Mouse (Mus musculus): ENCODE data around the gene Dnajc17. TPM values are rescaled to one million over a fixed set of nuclear protein-coding genes. Genes with fewer than 3 reads are reported as not detected.

Dnajc17 gene
- polyA plus RNA-seq, 1 experiment from 2014 or later: 24.5 TPM

GRCm38 (mm10) chr2:119170282-119170681 lies 38.3 kb downstream of the Dnajc17 start:
- H3K9me3 ChIP-seq (replicated peaks): no peaks in the 10 kb centered on the region
- 0 out of 2 replicates have a peak, but pooled peaks cover 8% of the 10 kb centered on the region for H3K36me3 ChIP-seq
- peaks cover 54% of the 10 kb centered on the region for H3K27me3 ChIP-seq (ENCODE audit: low read depth, poor library complexity, severe bottlenecking)
- no peak overlapping the region for H3K4me3 ChIP-seq
- peaks cover 50% of the 10 kb centered on the region for H3K4me1 ChIP-seq
- DNase-seq (ENCODE audit: low spot score): no peak
- H3K27ac ChIP-seq (replicated peaks): no peak overlapping the region
- 84% methylated on average over 2 of the region's 2 CpGs for WGBS

- DNase-seq (ENCODE audit: low spot score): no peak
- Histone ChIP-seq H3K27me3 (ENCODE audit: low read depth, poor library complexity, severe bottlenecking) (peaks cover 68% of the 10 kb centered on the region), H3K27ac (replicated peaks) (peak overlapping the region; percentile 3; the same call in 1 of the 2 replicates), H3K36me3 (0 out of 2 replicates have a peak, but pooled peaks cover 8% of the 10 kb centered on the region), H3K9me3 (replicated peaks) (no peaks in the 10 kb centered on the region), H3K4me1 (peaks cover 28% of the 10 kb centered on the region), H3K4me3 (peak overlapping the region; percentile 69)
- 4% methylated on average over 26 of the region's 26 CpGs for WGBS
These were observed 40.7 kb downstream of the Dnajc17 start for GRCm38 (mm10) chr2:119167866-119168256.

GRCm38 (mm10) chr2:119166901-119167865 lies 41.4 kb downstream of the Dnajc17 start, which contains the start of gene Gchfr:
Gene Gchfr (plus strand): TSS chr2:119167773.
- peak within 1 kb of the TSS; percentile 69 for H3K4me3 ChIP-seq
- H3K27me3 ChIP-seq (ENCODE audit: low read depth, poor library complexity, severe bottlenecking): peaks cover 68% of the 10 kb centered on the region
- peaks cover 22% of the 10 kb centered on the region for H3K4me1 ChIP-seq
- 1% methylated on average over 60 of the region's 60 CpGs for WGBS
- H3K27ac ChIP-seq (replicated peaks): peak within 1 kb of the TSS; percentile 3; the same call in 1 of the 2 replicates
- 0 out of 2 replicates have a peak, but pooled peaks cover 4% of the 10 kb centered on the region for H3K36me3 ChIP-seq
- DNase-seq (ENCODE audit: low spot score): peak; percentile 75
- H3K9me3 ChIP-seq (replicated peaks): no peaks in the 10 kb centered on the region

- H3K4me3 ChIP-seq: no peak overlapping the region
- no peaks in the 10 kb centered on the region for H3K36me3 ChIP-seq
- H3K27me3 ChIP-seq (ENCODE audit: low read depth, poor library complexity, severe bottlenecking): peaks cover 68% of the 10 kb centered on the region
- DNase-seq (ENCODE audit: low spot score): no peak
- peaks cover 23% of the 10 kb centered on the region for H3K4me1 ChIP-seq
- no peaks in the 10 kb centered on the region for H3K9me3 ChIP-seq (replicated peaks)
- no peak overlapping the region for H3K27ac ChIP-seq (replicated peaks)
These were observed 43.2 kb downstream of the Dnajc17 start for GRCm38 (mm10) chr2:119165401-119165800.

- WGBS: 94% methylated on average over 4 of the region's 4 CpGs
- DNase-seq (ENCODE audit: low spot score): no peak
- no peak overlapping the region for H3K4me3 ChIP-seq
- no peaks in the 10 kb centered on the region for H3K9me3 ChIP-seq (replicated peaks)
- no peaks in the 10 kb centered on the region for H3K36me3 ChIP-seq
- H3K4me1 ChIP-seq: peaks cover 23% of the 10 kb centered on the region
- H3K27me3 ChIP-seq (ENCODE audit: low read depth, poor library complexity, severe bottlenecking): peaks cover 56% of the 10 kb centered on the region
- no peak overlapping the region for H3K27ac ChIP-seq (replicated peaks)
These were observed 44.6 kb downstream of the Dnajc17 start for GRCm38 (mm10) chr2:119163999-119164398.

GRCm38 (mm10) chr2:119163135-119163534 lies 45.5 kb downstream of the Dnajc17 start:
- no peak for DNase-seq (ENCODE audit: low spot score)
- peaks cover 47% of the 10 kb centered on the region for H3K27me3 ChIP-seq (ENCODE audit: low read depth, poor library complexity, severe bottlenecking)
- peaks cover 23% of the 10 kb centered on the region for H3K4me1 ChIP-seq
- H3K27ac ChIP-seq (replicated peaks): no peak overlapping the region
- H3K9me3 ChIP-seq (replicated peaks): no peaks in the 10 kb centered on the region
- no peaks in the 10 kb centered on the region for H3K36me3 ChIP-seq
- no peak overlapping the region for H3K4me3 ChIP-seq
- WGBS: 82% methylated on average over 3 of the region's 3 CpGs

- Histone ChIP-seq H3K27me3 (ENCODE audit: low read depth, poor library complexity, severe bottlenecking) (peaks cover 28% of the 10 kb centered on the region), H3K27ac (replicated peaks) (0 out of 2 replicates have a peak overlapping the region, but pooled peaks have one; percentile 55), H3K4me1 (peaks cover 11% of the 10 kb centered on the region), H3K4me3 (no peak overlapping the region), H3K9me3 (replicated peaks) (no peaks in the 10 kb centered on the region), H3K36me3 (no peaks in the 10 kb centered on the region)
- WGBS: 36% methylated on average over 2 of the region's 2 CpGs
- DNase-seq (ENCODE audit: low spot score): no peak
These were observed 47.3 kb downstream of the Dnajc17 start for GRCm38 (mm10) chr2:119161247-119161646.

- Histone ChIP-seq H3K27me3 (ENCODE audit: low read depth, poor library complexity, severe bottlenecking) (no peaks in the 10 kb centered on the region), H3K27ac (replicated peaks) (no peak overlapping the region), H3K36me3 (peaks cover 23% of the 10 kb centered on the region), H3K4me1 (peaks cover 24% of the 10 kb centered on the region), H3K9me3 (replicated peaks) (no peaks in the 10 kb centered on the region), H3K4me3 (no peak overlapping the region)
- DNase-seq (ENCODE audit: low spot score): no peak
These were observed 50.8 kb downstream of the Dnajc17 start for GRCm38 (mm10) chr2:119157836-119158235.

- under 1% methylated on average over 57 of the region's 57 CpGs for WGBS
- Histone ChIP-seq H3K4me1 (peaks cover 24% of the 10 kb centered on the region), H3K27me3 (ENCODE audit: low read depth, poor library complexity, severe bottlenecking) (no peaks in the 10 kb centered on the region), H3K36me3 (peaks cover 32% of the 10 kb centered on the region), H3K4me3 (peak within 1 kb of the TSS; percentile 88), H3K27ac (replicated peaks) (peak within 1 kb of the TSS; percentile 84), H3K9me3 (replicated peaks) (no peaks in the 10 kb centered on the region)
- DNase-seq (ENCODE audit: low spot score): peak; percentile 91
These were observed 51.7 kb downstream of the Dnajc17 start, which contains the start of gene Rmdn3 for GRCm38 (mm10) chr2:119156681-119157572. Gene Rmdn3 (minus strand): TSS chr2:119157034.

- no peaks in the 10 kb centered on the region for H3K9me3 ChIP-seq (replicated peaks)
- 7% methylated on average over 34 of the region's 34 CpGs for WGBS
- peak overlapping the region; percentile 88 for H3K4me3 ChIP-seq
- no peak for DNase-seq (ENCODE audit: low spot score)
- peaks cover 40% of the 10 kb centered on the region for H3K36me3 ChIP-seq
- H3K27me3 ChIP-seq (ENCODE audit: low read depth, poor library complexity, severe bottlenecking): no peaks in the 10 kb centered on the region
- peak overlapping the region; percentile 84 for H3K27ac ChIP-seq (replicated peaks)
- H3K4me1 ChIP-seq: peaks cover 21% of the 10 kb centered on the region
These were observed 52.4 kb downstream of the Dnajc17 start for GRCm38 (mm10) chr2:119156081-119156680.

GRCm38 (mm10) chr2:119155388-119155787 lies 53.2 kb downstream of the Dnajc17 start:
- peaks cover 19% of the 10 kb centered on the region for H3K4me1 ChIP-seq
- no peaks in the 10 kb centered on the region for H3K27me3 ChIP-seq (ENCODE audit: low read depth, poor library complexity, severe bottlenecking)
- peak overlapping the region; percentile 88 for H3K4me3 ChIP-seq
- 88% methylated on average over 9 of the region's 9 CpGs for WGBS
- H3K36me3 ChIP-seq: peaks cover 48% of the 10 kb centered on the region
- no peak for DNase-seq (ENCODE audit: low spot score)
- no peak overlapping the region for H3K27ac ChIP-seq (replicated peaks)
- H3K9me3 ChIP-seq (replicated peaks): no peaks in the 10 kb centered on the region

GRCm38 (mm10) chr2:119154683-119155082 lies 53.9 kb downstream of the Dnajc17 start:
- no peaks in the 10 kb centered on the region for H3K27me3 ChIP-seq (ENCODE audit: low read depth, poor library complexity, severe bottlenecking)
- WGBS: 88% methylated on average over 2 of the region's 2 CpGs
- no peak for DNase-seq (ENCODE audit: low spot score)
- peaks cover 19% of the 10 kb centered on the region for H3K4me1 ChIP-seq
- H3K36me3 ChIP-seq: peaks cover 55% of the 10 kb centered on the region
- H3K4me3 ChIP-seq: no peak overlapping the region
- no peaks in the 10 kb centered on the region for H3K9me3 ChIP-seq (replicated peaks)
- no peak overlapping the region for H3K27ac ChIP-seq (replicated peaks)
